Mouse (Mus musculus) embryonic facial prominence, embryonic 11.5 days (tissue): Measurements from ENCODE around the gene 1700001O22Rik. TPM values are rescaled to one million over a fixed set of nuclear protein-coding genes. Genes with fewer than 3 reads are reported as not detected.

Experiments
- ATAC-seq: fragments of 200-750 bp; cut with Nextera tagmentation; replicated peaks from 2 replicates; pipeline ENCODE4 v1.8.0; 2017; ENCODE audit warnings: low read depth; ENCODE audit not compliant: insufficient number of reproducible peaks, low FRiP score, low TSS enrichment
- DNase-seq: peaks from one replicate; pipeline ENCODE4 v3.0.0-alpha.2; 2015; ENCODE audit warnings: low spot score
- H3K27ac ChIP-seq: fragments of 300-500 bp; sonication (generic); replicated peaks from 2 replicates; pipeline ENCODE4 v1.5.1; 2014; ENCODE audit warnings: mild to moderate bottlenecking, low read depth, low read length, control low read depth
- H3K27me3 ChIP-seq: fragments of 300-500 bp; sonication (generic); 2 replicates; pipeline ENCODE4 v1.6.1; 2014; ENCODE audit warnings: mild to moderate bottlenecking, low read length, moderate library complexity, mixed read lengths; ENCODE audit not compliant: control insufficient read depth, insufficient read depth
- H3K36me3 ChIP-seq: fragments of 300-500 bp; sonication (generic); replicated peaks from 2 replicates; pipeline ENCODE4 v1.6.1; 2014; ENCODE audit warnings: low read depth, mild to moderate bottlenecking, low read length, moderate library complexity, mixed read lengths; ENCODE audit not compliant: control insufficient read depth, insufficient read depth
- H3K4me1 ChIP-seq: fragments of 300-500 bp; sonication (generic); 2 replicates; pipeline ENCODE4 v1.6.1; 2014; ENCODE audit warnings: low read length, mixed read lengths; ENCODE audit not compliant: control insufficient read depth, insufficient read depth
- H3K4me2 ChIP-seq: fragments of 300-500 bp; sonication (generic); 2 replicates; pipeline ENCODE4 v1.6.1; 2014; ENCODE audit warnings: low read depth, mild to moderate bottlenecking, control low read depth, low read length, moderate library complexity
- H3K4me3 ChIP-seq: fragments of 300-500 bp; sonication (generic); 2 replicates; pipeline ENCODE4 v1.5.1; 2014; ENCODE audit warnings: low read depth, low read length, control low read depth
- H3K9ac ChIP-seq: fragments of 300-500 bp; sonication (generic); replicated peaks from 2 replicates; pipeline ENCODE4 v1.6.1; 2014; ENCODE audit warnings: mild to moderate bottlenecking, control low read depth, low read length
- H3K9me3 ChIP-seq: fragments of 300-500 bp; sonication (generic); replicated peaks from 2 replicates; pipeline ENCODE4 v1.6.1; 2016; ENCODE audit warnings: mild to moderate bottlenecking, low read length, inconsistent platforms, mixed read lengths; ENCODE audit not compliant: control insufficient read depth
- WGBS: fragments of 180-500 bp; shearing (Covaris S2); extraction: QIAGEN DNeasy Blood & Tissue Kit; methylation state at CpG from one replicate; pipeline ENCODE4 v1.1.7; 2014; 5-methylcytosine and 5-hydroxymethylcytosine counted together
- polyA plus RNA-seq: library from polyadenylated mRNA; unstranded; fragments of >200 nt; fragmentation: Nextera tagmentation; extraction: Ambion mirVana; gene quantifications from 2 replicates; pipeline ENCODE4 v1.2.1, GENCODE M21; 2014

Gene 1700001O22Rik
- polyA plus RNA-seq, 1 experiment from 2014 or later, result 1.8 TPM

GRCm38 (mm10) chr2:30826825-30827748, 23.6 kb upstream of the 1700001O22Rik start:
- H3K36me3 ChIP-seq, result peaks cover 26% of the 10 kb centered on the region
- H3K27me3 ChIP-seq, result no peaks in the 10 kb centered on the region
- H3K9me3 ChIP-seq, result no peaks in the 10 kb centered on the region
- DNase-seq (peak; percentile 70), ATAC-seq (no peak)
- peak overlapping the region; percentile 74 for H3K4me3 ChIP-seq
- H3K4me1 ChIP-seq, result peaks cover 11% of the 10 kb centered on the region
- H3K9ac ChIP-seq, result peak overlapping the region; percentile 88
- H3K4me2 ChIP-seq, result peak overlapping the region; percentile 62
- peak overlapping the region; percentile 42 for H3K27ac ChIP-seq
- 37% methylated on average over 26 of the region's 26 CpGs for WGBS

- Histone ChIP-seq H3K4me2 (no peak overlapping the region), H3K4me1 (peaks cover 10% of the 10 kb centered on the region), H3K9ac (no peak overlapping the region), H3K27me3 (no peaks in the 10 kb centered on the region), H3K27ac (no peak overlapping the region), H3K36me3 (peaks cover 30% of the 10 kb centered on the region), H3K9me3 (no peaks in the 10 kb centered on the region), H3K4me3 (no peak overlapping the region)
- no peak for DNase-seq
- WGBS, result 80% methylated on average over 13 of the region's 13 CpGs
- no peak for ATAC-seq
Observed at GRCm38 (mm10) chr2:30823385-30824153, 20.1 kb upstream of the 1700001O22Rik start.

GRCm38 (mm10) chr2:30822460-30822859, 19.0 kb upstream of the 1700001O22Rik start:
- ATAC-seq (0 out of 2 replicates have a peak, but pooled peaks have one; percentile 8), DNase-seq (no peak)
- Histone ChIP-seq H3K4me3 (no peak overlapping the region), H3K9me3 (no peaks in the 10 kb centered on the region), H3K4me1 (peaks cover 7% of the 10 kb centered on the region), H3K9ac (no peak overlapping the region), H3K4me2 (no peak overlapping the region), H3K27me3 (no peaks in the 10 kb centered on the region), H3K36me3 (peaks cover 30% of the 10 kb centered on the region), H3K27ac (no peak overlapping the region)
- WGBS, result 87% methylated on average over 8 of the region's 8 CpGs

GRCm38 (mm10) chr2:30821073-30821472, 17.6 kb upstream of the 1700001O22Rik start:
- no peak for DNase-seq
- Histone ChIP-seq H3K9ac (no peak overlapping the region), H3K4me3 (no peak overlapping the region), H3K27me3 (no peaks in the 10 kb centered on the region), H3K9me3 (no peaks in the 10 kb centered on the region), H3K36me3 (peaks cover 33% of the 10 kb centered on the region), H3K4me1 (no peaks in the 10 kb centered on the region), H3K4me2 (no peak overlapping the region), H3K27ac (no peak overlapping the region)
- 96% methylated on average over 3 of the region's 3 CpGs for WGBS
- no peak for ATAC-seq

- WGBS, result 91% methylated on average over 5 of the region's 5 CpGs
- H3K27ac ChIP-seq, result no peak overlapping the region
- H3K36me3 ChIP-seq, result peaks cover 29% of the 10 kb centered on the region
- H3K27me3 ChIP-seq, result no peaks in the 10 kb centered on the region
- no peak overlapping the region for H3K4me3 ChIP-seq
- H3K4me2 ChIP-seq, result no peak overlapping the region
- no peaks in the 10 kb centered on the region for H3K9me3 ChIP-seq
- DNase-seq (no peak), ATAC-seq (no peak)
- no peaks in the 10 kb centered on the region for H3K4me1 ChIP-seq
- H3K9ac ChIP-seq, result no peak overlapping the region
Observed at GRCm38 (mm10) chr2:30819873-30820272, 16.4 kb upstream of the 1700001O22Rik start.

GRCm38 (mm10) chr2:30816383-30816782, 12.9 kb upstream of the 1700001O22Rik start:
- Histone ChIP-seq H3K4me2 (no peak overlapping the region), H3K9ac (no peak overlapping the region), H3K27ac (no peak overlapping the region), H3K27me3 (no peaks in the 10 kb centered on the region), H3K36me3 (peaks cover 13% of the 10 kb centered on the region), H3K4me3 (no peak overlapping the region), H3K4me1 (no peaks in the 10 kb centered on the region), H3K9me3 (no peaks in the 10 kb centered on the region)
- 91% methylated on average over 1 of the region's 1 CpGs for WGBS
- DNase-seq, result no peak
- no peak for ATAC-seq

GRCm38 (mm10) chr2:30810573-30810972, 7.1 kb upstream of the 1700001O22Rik start:
- WGBS, result 95% methylated on average over 7 of the region's 7 CpGs
- Histone ChIP-seq H3K9me3 (no peaks in the 10 kb centered on the region), H3K4me1 (no peaks in the 10 kb centered on the region), H3K4me3 (no peak overlapping the region), H3K27ac (no peak overlapping the region), H3K36me3 (peaks cover 6% of the 10 kb centered on the region), H3K4me2 (no peak overlapping the region), H3K9ac (no peak overlapping the region), H3K27me3 (no peaks in the 10 kb centered on the region)
- ATAC-seq, result no peak
- no peak for DNase-seq

GRCm38 (mm10) chr2:30809503-30809902, 6.0 kb upstream of the 1700001O22Rik start:
- WGBS, result 83% methylated on average over 5 of the region's 5 CpGs
- Histone ChIP-seq H3K9me3 (no peaks in the 10 kb centered on the region), H3K4me1 (no peaks in the 10 kb centered on the region), H3K27me3 (no peaks in the 10 kb centered on the region), H3K9ac (no peak overlapping the region), H3K36me3 (peaks cover 6% of the 10 kb centered on the region; the same call in 1 of the 2 replicates), H3K27ac (no peak overlapping the region), H3K4me3 (no peak overlapping the region), H3K4me2 (no peak overlapping the region)
- DNase-seq (no peak), ATAC-seq (no peak)
